8 mouse cellular contexts compared by ENCODE assay signal in the genomic region with DNA sequence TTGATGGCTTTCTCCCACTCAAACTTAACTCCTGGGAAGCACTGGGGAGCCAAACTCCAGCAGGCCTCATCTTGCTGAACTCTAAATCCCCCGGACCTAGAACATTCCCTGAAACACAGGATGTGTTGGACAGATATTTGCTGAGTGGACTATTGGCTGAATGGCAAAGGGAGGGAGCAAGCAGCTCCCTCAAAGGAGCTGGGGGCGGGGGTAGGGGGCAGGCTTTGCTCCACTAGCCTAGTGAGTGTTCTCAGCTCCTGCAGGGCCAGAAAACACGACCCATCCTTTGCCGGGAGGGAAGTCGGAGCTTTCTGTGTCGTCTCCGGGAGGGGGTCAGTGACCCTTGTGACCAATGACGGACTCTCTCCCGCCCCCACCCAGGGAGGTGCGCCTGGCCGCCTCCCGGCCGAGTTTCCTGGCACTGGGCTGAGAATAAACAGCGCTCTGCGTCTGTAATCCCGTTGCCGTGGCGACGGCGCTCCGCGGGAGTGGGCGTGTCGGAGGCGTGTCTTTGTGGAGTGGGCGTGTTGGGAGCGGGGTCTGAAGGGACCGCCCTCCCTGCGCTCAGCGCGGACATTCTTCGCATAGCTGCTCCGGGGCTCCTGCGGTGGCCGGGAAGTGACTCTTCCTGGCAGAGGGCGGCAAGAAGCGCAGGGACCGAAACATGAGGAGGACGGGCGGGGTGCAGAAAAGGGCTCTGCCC. TPM values are rescaled to one million over a fixed set of nuclear protein-coding genes. Genes with fewer than 3 reads are reported as not detected.
A peak's percentile ranks its signal among the peaks of the same experiment; 100 is the strongest.
DNase-seq lines count a peak whose midpoint lies in the region; ATAC-seq and TF ChIP-seq lines count a peak whose summit lies in the region.

No protein-coding gene starts in this region.

- peak; percentile 91 for ATAC-seq in forebrain, embryonic 12.5 days (ENCODE audit: low FRiP score)
- ATAC-seq in liver, postnatal 0 days, result peak; percentile 84
- ATAC-seq in neural tube, embryonic 14.5 days (ENCODE audit: low read depth), result peak; percentile 90

- WGBS in forebrain, embryonic 12.5 days, result under 1% methylated on average over 40 of the region's 40 CpGs
- WGBS in large intestine, adult 2 months, result 2% methylated on average over 40 of the region's 40 CpGs
- 1% methylated on average over 40 of the region's 40 CpGs for WGBS in liver, postnatal 0 days (ENCODE audit: insufficient replicate concordance)
- under 1% methylated on average over 40 of the region's 40 CpGs for WGBS in neural tube, embryonic 14.5 days

- dilution Hi-C loops in CH12.LX (cut with MboI; ENCODE audit: extremely low pct_ligation_motif_present, extremely low pct_unique_long_range_greater_than_20kb, low sequenced_read_pairs), result no loop called here

- TF ChIP-seq CTCF in CH12.LX (conservative IDR thresholded peaks at IDR 0.05 in 1 of 2, IDR thresholded peaks at IDR 0.05 in 1 of 2; ENCODE audit: low read depth in 2 of 2, low read length in 2 of 2), result no peak
- no peak for TF ChIP-seq CTCF in liver, postnatal 0 days (IDR thresholded peaks at IDR 0.05; ENCODE audit: low read depth)

- peak; percentile 21; the same call in 1 of the 2 replicates for TF ChIP-seq POLR2A in CH12.LX (IDR thresholded peaks at IDR 0.05; ENCODE audit: low read depth, low read length)

- H3K4me2 ChIP-seq in CH12.LX (ENCODE audit: insufficient read depth, low read depth, poor library complexity, severe bottlenecking), result peak overlapping the region; percentile 70
- H3K4me2 ChIP-seq in forebrain, embryonic 12.5 days, result peak overlapping the region; percentile 68
- peak overlapping the region; percentile 73 for H3K4me2 ChIP-seq in liver, postnatal 0 days (ENCODE audit: low read depth, low read length)
- H3K4me2 ChIP-seq in neural tube, embryonic 14.5 days (ENCODE audit: low read depth, low read length), result peak overlapping the region; percentile 67

- DNase-seq in CH12.LX (ENCODE audit: extremely low read depth), result peak; percentile 86
- DNase-seq in c-Kit-positive CD71-positive TER-119-negative erythroid progenitor cells, embryonic 14.5 days (ENCODE audit: low read depth), result peak; percentile 80
- DNase-seq in heart, postnatal 10 days, result peak; percentile 100
- peak; percentile 80 for DNase-seq in large intestine, adult 2 months (ENCODE audit: low read depth, low spot score)
- peak; percentile 97 for DNase-seq in liver, postnatal 0 days
- peak; percentile 99 for DNase-seq in testis, postnatal 10 days (ENCODE audit: low spot score)

- peaks cover 51 to 77% of the 10 kb centered on the region in 2 experiments for H3K4me1 ChIP-seq in CH12.LX (ENCODE audit: control insufficient read depth in 1 of 2, insufficient read depth in 2 of 2)
- peaks cover 68% of the 10 kb centered on the region for H3K4me1 ChIP-seq in forebrain, embryonic 12.5 days
- H3K4me1 ChIP-seq in liver, postnatal 0 days (ENCODE audit: insufficient read depth), result peaks cover 79% of the 10 kb centered on the region
- H3K4me1 ChIP-seq in neural tube, embryonic 14.5 days (ENCODE audit: control insufficient read depth, insufficient read depth, low read length), result peaks cover 39% of the 10 kb centered on the region

- in situ Hi-C loops in CH12.LX (cut with MboI; ENCODE audit: low pct_ligation_motif_present, low pct_unique_long_range_greater_than_20kb, low sequenced_read_pairs), result no loop called here

- H3K4me3 ChIP-seq in CH12.LX (replicated peaks in 1 of 3; ENCODE audit: low read depth in 2 of 3, low read length in 2 of 3, poor library complexity in 1 of 3), result peak overlapping the region in 2 of 3 experiments; percentile 35 to 38
- peak overlapping the region; percentile 36 for H3K4me3 ChIP-seq in forebrain, embryonic 12.5 days (replicated peaks)
- H3K4me3 ChIP-seq in liver, postnatal 0 days (ENCODE audit: low read depth, low read length), result peak overlapping the region; percentile 39
- H3K4me3 ChIP-seq in neural tube, embryonic 14.5 days (ENCODE audit: low read depth, low read length), result peak overlapping the region; percentile 28

- H3K36me3 ChIP-seq in CH12.LX (replicated peaks in 1 of 2; ENCODE audit: control insufficient read depth in 1 of 2, insufficient read depth in 1 of 2, low read length in 1 of 2), result peaks cover 6 to 11% of the 10 kb centered on the region in 2 experiments
- H3K36me3 ChIP-seq in forebrain, embryonic 12.5 days (replicated peaks), result no peaks in the 10 kb centered on the region; the same call in 1 of the 2 replicates
- H3K36me3 ChIP-seq in liver, postnatal 0 days (replicated peaks; ENCODE audit: insufficient read depth, low read length), result peaks cover 11% of the 10 kb centered on the region
- H3K36me3 ChIP-seq in neural tube, embryonic 14.5 days (ENCODE audit: control insufficient read depth, insufficient read depth, low read length), result no peaks in the 10 kb centered on the region

- H3K79me2 ChIP-seq in CH12.LX (replicated peaks; ENCODE audit: control insufficient read depth, extremely low read depth, insufficient read depth, poor library complexity, severe bottlenecking), result no peaks in the 10 kb centered on the region

- H3K27me3 ChIP-seq in CH12.LX (replicated peaks), result peaks cover 89% of the 10 kb centered on the region
- H3K27me3 ChIP-seq in forebrain, embryonic 12.5 days, result peaks cover 48% of the 10 kb centered on the region
- H3K27me3 ChIP-seq in liver, postnatal 0 days (ENCODE audit: insufficient read depth, low read length), result peaks cover 23% of the 10 kb centered on the region
- peaks cover 12% of the 10 kb centered on the region for H3K27me3 ChIP-seq in neural tube, embryonic 14.5 days (ENCODE audit: control insufficient read depth, insufficient read depth, low read length)

- TF ChIP-seq RAD21 in CH12.LX (IDR thresholded peaks at IDR 0.05; ENCODE audit: low read depth, low read length), result no peak

- TF ChIP-seq EP300 in CH12.LX (IDR thresholded peaks at IDR 0.05; ENCODE audit: low read length), result no peak
- peak; percentile 72 for TF ChIP-seq EP300 in liver, postnatal 0 days (IDR thresholded peaks at IDR 0.05; ENCODE audit: low read depth)

- intact Hi-C loops in heart, postnatal 10 days (cut with DNase I), result loop anchor here (2.0 kb wide), 1 partner anchor 24 kb away; no protein-coding TSS in a partner anchor

- no peak overlapping the region for H3K9ac ChIP-seq in CH12.LX (ENCODE audit: insufficient read depth, low read depth)
- H3K9ac ChIP-seq in forebrain, embryonic 12.5 days, result peak overlapping the region; percentile 44; the same call in 1 of the 2 replicates
- peak overlapping the region; percentile 36 for H3K9ac ChIP-seq in liver, postnatal 0 days (replicated peaks)
- H3K9ac ChIP-seq in neural tube, embryonic 14.5 days (replicated peaks; ENCODE audit: low read depth, low read length), result peak overlapping the region; percentile 39; the same call in 1 of the 2 replicates

- no peak overlapping the region for H3K27ac ChIP-seq in CH12.LX (ENCODE audit: insufficient read depth, low read depth)
- H3K27ac ChIP-seq in forebrain, embryonic 12.5 days, result peak overlapping the region; percentile 76
- peak overlapping the region; percentile 96 for H3K27ac ChIP-seq in liver, postnatal 0 days (ENCODE audit: low read depth)
- peak overlapping the region; percentile 22; the same call in 1 of the 2 replicates for H3K27ac ChIP-seq in neural tube, embryonic 14.5 days (ENCODE audit: low read depth, low read length)

- H3K9me3 ChIP-seq in CH12.LX (replicated peaks; ENCODE audit: low read length), result peaks cover 13% of the 10 kb centered on the region
- no peaks in the 10 kb centered on the region for H3K9me3 ChIP-seq in forebrain, embryonic 12.5 days
- H3K9me3 ChIP-seq in liver, postnatal 0 days (ENCODE audit: low read length), result no peaks in the 10 kb centered on the region
- no peaks in the 10 kb centered on the region for H3K9me3 ChIP-seq in neural tube, embryonic 14.5 days (ENCODE audit: control insufficient read depth, low read length)

TF ChIP-seq in CH12.LX, 34 proteins besides CTCF, POLR2A, EP300 and RAD21 (continues in another document):
- TF ChIP-seq SMC3 (IDR thresholded peaks at IDR 0.05; ENCODE audit: low read depth, low read length) (no peak), MAFK (IDR thresholded peaks at IDR 0.05; ENCODE audit: insufficient replicate concordance, low read length) (no peak), ZMIZ1 (IDR thresholded peaks at IDR 0.05; ENCODE audit: low read depth, low read length) (no peak), SIN3A (IDR thresholded peaks at IDR 0.05; ENCODE audit: low read length) (0 out of 2 replicates have a peak, but pooled peaks have one; percentile 32), MYC (IDR thresholded peaks at IDR 0.05; ENCODE audit: low read depth, low read length) (no peak), ELF1 (IDR thresholded peaks at IDR 0.05; ENCODE audit: low read depth, low read length) (peak; percentile 36; the same call in 1 of the 2 replicates), HCFC1 (IDR thresholded peaks at IDR 0.05; ENCODE audit: low read depth, low read length) (no peak), MAZ (IDR thresholded peaks at IDR 0.05; ENCODE audit: low read depth, low read length) (no peak), MAX (IDR thresholded peaks at IDR 0.05; ENCODE audit: low read length) (no peak), NRF1 (IDR thresholded peaks at IDR 0.05; ENCODE audit: low read depth, low read length) (peak; percentile 11; the same call in 1 of the 2 replicates), KAT2A (IDR thresholded peaks at IDR 0.05; ENCODE audit: insufficient replicate concordance, low read length) (no peak), IRF4 (IDR thresholded peaks at IDR 0.05; ENCODE audit: low read depth, low read length) (peak; percentile 12; the same call in 1 of the 2 replicates), E2F4 (IDR thresholded peaks at IDR 0.05; ENCODE audit: insufficient replicate concordance, low read depth, low read length) (no peak)

RNA-seq across cellular contexts. Expression of a gene that starts 6.6 kb away (rescaled TPM):
- total RNA-seq in CH12.LX (2012; rRNA removed) (2.5 and 4.7 TPM in 2 replicates), CH12.LX (2014; rRNA removed) (1.1 and 1.2 TPM in 2 replicates)
- 0.83 and 1.1 TPM in 2 replicates for polyA plus RNA-seq in CH12.LX (2012; ENCODE audit: insufficient read length, low read depth)
- 13.5 and 14.7 TPM in 2 replicates for polyA plus RNA-seq in forebrain, embryonic 12.5 days (2016; fragmentation: Nextera tagmentation; extraction: Ambion mirVana)
- 1 to 10 TPM; 3.7 to 5.8 TPM for total RNA-seq in heart, postnatal 10 days (2021)
- polyA plus RNA-seq in large intestine, adult 2 months (2012; rRNA removed), result 45.0 and 64.6 TPM in 2 replicates
- 3.5 and 5.8 TPM in 2 replicates for polyA plus RNA-seq in liver, postnatal 0 days (2015; fragmentation: Nextera tagmentation; extraction: Ambion mirVana)
- 2.2 and 5.1 TPM in 2 replicates for polyA plus RNA-seq in neural tube, embryonic 14.5 days (2014; fragmentation: Nextera tagmentation; extraction: Ambion mirVana)

RNA-seq across cellular contexts. Expression of a gene that starts 22.9 kb away (rescaled TPM):
- total RNA-seq in CH12.LX (2012; rRNA removed) (60.5 and 64.5 TPM in 2 replicates), CH12.LX (2014; rRNA removed) (38.1 and 39.8 TPM in 2 replicates)
- polyA plus RNA-seq in CH12.LX (2012; ENCODE audit: insufficient read length, low read depth), result 50.4 and 50.8 TPM in 2 replicates
- polyA plus RNA-seq in forebrain, embryonic 12.5 days (2016; fragmentation: Nextera tagmentation; extraction: Ambion mirVana), result 45.3 and 45.9 TPM in 2 replicates
- 10 to 100 TPM; 21.2 to 23.7 TPM for total RNA-seq in heart, postnatal 10 days (2021)
- polyA plus RNA-seq in large intestine, adult 2 months (2012; rRNA removed), result 46.4 and 50.6 TPM in 2 replicates
- 9.1 and 10.1 TPM in 2 replicates for polyA plus RNA-seq in liver, postnatal 0 days (2015; fragmentation: Nextera tagmentation; extraction: Ambion mirVana)
- polyA plus RNA-seq in neural tube, embryonic 14.5 days (2014; fragmentation: Nextera tagmentation; extraction: Ambion mirVana), result 49.9 and 52.6 TPM in 2 replicates
